Mouse (Mus musculus) cerebellum, postnatal 10 days (tissue): ENCODE measurements at regions not wholly inside any gene's neighbourhood (a gene's known extent, or its start where the extent isn't known, plus 50 kb on each side); places are given as distances from the start of the nearest gene placed in this dataset.
A peak's percentile ranks its signal among the peaks of the same experiment; 100 is the strongest.

Experiments
- DNase-seq, 2 experiments: peaks; one replicate each; pipeline ENCODE4 v3.0.0; 2021; ENCODE audit warnings: mixed read lengths in 2 of 2

DNA sequence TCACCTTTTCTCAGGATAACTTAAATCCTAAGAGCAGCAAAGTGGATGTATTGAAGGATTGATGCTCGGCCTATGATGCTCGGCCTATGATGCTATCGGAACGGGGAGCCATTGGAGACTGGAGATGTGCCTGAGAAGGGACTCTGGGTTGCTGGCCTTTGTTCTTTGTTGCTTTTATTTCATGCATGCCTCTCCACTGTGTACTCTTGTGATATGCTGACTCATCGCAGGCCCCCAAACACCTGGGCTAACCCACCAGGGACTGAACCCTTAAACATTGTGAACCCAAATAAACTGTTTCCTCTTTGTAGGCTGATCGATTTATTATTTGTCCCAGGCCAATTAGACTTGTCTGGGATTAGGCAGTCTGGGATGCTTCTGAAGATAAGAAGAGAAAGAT, 61.9 kb downstream of the Pdcl3 start:
- DNase-seq: no peak

DNA sequence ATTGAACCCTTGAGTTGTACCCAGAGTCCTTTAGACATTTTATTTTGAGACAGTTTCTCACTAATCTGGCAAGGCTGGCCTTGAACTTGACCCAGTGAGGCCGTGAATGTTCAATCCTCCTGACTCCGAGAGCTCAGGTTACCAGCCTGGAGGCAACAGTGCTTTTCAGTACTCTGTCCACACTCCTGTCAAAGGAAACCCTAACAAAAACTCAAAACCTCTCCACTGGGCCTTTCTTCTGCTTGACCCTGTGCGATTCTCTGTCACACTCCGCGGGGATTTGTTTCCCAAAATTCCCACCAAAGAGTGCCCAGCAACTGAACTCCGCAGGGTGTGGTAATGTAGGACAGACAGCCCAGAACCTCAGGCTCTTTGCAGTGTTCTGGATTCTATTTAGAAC, 71.9 kb downstream of the Pdcl3 start:
- no peak for DNase-seq

DNA sequence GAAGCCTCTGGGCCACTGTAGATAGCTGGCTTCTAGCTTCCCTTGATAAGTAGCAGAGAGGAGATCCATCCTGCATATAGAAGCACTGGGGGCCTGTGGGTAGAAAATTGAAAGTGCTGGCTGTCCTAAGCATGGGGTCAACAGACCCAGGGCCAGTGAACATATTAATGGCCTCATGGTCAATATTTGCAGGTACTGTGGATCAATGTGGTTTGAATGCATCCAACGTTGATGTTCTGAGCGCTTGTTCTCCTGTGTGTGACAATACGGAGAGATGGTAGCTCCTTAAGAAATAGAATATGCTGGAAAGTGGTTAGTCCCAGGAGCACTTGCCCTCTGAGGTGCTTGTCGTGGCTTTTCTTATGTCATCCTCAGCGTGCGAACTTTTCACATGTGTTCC, 77.1 kb downstream of the Pdcl3 start:
- no peak for DNase-seq

- DNase-seq: no peak
These were observed 78.4 kb downstream of the Pdcl3 start for GRCm38 (mm10) chr1:39063666-39064385.

DNA sequence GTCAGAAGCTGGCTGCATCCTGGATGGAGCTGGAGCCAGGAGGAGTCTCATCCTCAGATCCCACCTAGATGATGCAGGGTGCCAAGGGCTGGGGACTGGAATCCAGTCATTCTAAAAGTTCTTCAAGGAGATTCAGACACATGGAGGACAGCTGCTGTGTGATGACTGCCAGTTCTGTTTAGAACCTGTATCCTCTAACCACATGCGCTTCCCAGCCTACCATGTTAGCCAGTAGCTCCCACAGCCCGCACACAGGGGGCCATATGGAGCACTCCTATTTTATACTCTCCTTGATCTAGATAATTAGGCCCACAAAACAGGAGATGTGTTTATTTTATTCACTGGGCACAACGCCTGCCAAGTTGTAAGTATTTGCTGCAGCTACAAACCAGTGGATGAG, 79.4 kb downstream of the Pdcl3 start:
- no peak for DNase-seq

GRCm38 (mm10) chr1:39067901-39068300, 82.5 kb downstream of the Pdcl3 start:
- no peak for DNase-seq

- DNase-seq: no peak
These were observed 83.8 kb downstream of the Pdcl3 start for GRCm38 (mm10) chr1:39069086-39069655.

- DNase-seq: no peak
These were observed 84.3 kb downstream of the Pdcl3 start for GRCm38 (mm10) chr1:39069676-39070075.

DNA sequence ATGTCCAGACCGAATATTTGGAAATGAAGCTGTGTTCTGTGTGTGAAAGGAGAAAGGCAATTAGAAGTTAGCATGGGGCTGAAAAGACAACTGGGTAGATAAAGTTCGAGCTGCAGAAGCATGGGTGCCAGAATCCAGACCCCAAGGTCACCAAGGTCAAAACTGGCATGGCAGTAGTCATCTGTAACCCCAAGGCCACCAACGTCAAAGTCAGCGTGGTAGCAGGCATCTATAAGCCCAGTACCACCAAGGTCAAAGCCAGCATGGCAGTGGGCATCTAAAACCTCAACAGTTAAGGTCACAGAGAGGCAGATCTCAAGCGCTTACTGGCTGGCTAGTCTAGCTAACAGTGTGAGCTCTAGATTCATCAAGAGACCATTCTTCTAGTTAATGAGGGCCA, 90.6 kb downstream of the Pdcl3 start:
- no peak for DNase-seq

GRCm38 (mm10) chr1:39078584-39079315, 93.3 kb downstream of the Pdcl3 start:
- DNase-seq: no peak

GRCm38 (mm10) chr1:39083911-39084826, 98.8 kb downstream of the Pdcl3 start:
- no peak for DNase-seq

DNA sequence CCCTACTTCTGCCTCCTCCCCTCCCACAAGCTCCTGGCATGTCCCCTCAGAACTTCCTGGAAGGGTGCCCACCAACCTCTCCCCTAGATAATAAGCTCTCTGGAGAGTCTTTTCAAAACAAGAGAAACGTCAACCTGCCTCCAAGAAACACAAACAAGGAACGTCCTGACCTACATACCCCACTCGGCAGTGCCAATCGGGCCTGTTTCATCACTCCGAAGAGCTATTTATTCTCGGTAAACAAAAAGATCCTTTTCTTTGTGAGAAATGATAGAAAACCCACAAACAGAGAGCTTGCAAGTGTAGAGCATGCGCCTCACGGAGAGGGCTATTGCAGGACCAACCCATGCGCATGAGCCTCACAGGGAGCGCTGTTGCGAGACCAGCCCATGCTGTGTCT, 100.9 kb downstream of the Pdcl3 start:
- DNase-seq: peak; percentile 47 to 64

DNA sequence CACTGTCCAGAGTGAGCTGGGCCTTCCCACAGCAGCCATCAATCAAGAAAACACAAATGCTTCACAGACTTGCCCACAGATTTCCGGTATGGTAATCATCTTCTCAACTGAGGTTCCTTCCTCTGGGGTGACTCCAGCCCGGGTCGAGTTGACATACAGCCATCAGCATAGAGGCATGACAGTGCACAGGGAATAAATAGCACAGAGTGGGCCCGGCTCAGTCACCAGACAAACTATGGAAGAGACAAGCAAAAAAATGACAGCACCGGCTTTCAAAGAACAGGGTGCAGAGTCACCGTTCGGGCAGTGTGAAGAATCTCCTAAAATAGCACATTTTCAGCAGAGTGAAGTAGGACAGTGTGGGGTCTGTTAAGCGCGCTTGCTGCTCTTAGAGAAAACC, 103.7 kb upstream of the Npas2 start:
- no peak for DNase-seq

GRCm38 (mm10) chr1:39091121-39091520, 102.4 kb upstream of the Npas2 start:
- DNase-seq: no peak

GRCm38 (mm10) chr1:39091638-39092037, 101.9 kb upstream of the Npas2 start:
- no peak for DNase-seq

DNA sequence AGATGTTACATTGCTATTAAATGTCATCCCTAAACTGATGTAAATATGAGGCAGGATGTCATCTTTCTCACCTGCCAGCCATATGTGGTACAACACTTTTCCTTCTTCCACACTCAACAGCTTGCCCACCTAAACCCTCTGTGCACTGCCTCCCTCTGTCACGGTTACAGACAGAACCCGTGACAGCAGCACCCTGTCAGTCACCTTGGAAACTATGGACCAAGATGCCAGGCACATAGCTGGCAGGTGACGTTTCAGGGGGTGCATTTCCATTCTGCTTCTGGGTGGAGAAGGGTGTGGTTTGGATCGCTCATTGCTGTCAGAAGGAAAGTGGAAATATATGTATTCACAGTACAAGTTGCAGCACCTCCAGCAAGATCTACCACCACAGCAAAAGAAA, 100.2 kb upstream of the Npas2 start:
- DNase-seq: no peak

- DNase-seq: no peak
These were observed 99.5 kb upstream of the Npas2 start for GRCm38 (mm10) chr1:39094001-39094400.

DNA sequence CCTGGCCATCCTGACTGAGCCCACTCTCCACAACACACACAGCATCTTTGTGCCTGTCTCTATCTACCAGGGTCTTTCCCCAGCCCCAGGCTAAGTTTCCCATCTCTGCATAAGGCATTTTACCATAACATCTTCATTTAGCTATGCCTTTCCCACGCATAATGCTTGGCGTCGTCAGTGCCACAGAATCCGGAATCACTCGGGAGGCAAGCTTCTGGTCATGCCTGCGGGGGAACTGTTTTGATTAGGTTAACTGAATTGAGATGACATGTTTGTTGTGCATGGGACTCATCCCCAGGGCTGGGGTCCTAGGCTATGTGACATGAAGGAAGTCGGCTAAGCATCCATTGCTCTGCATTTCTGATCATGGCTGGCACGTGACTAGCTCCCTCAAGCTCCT, 97.6 kb upstream of the Npas2 start:
- no peak for DNase-seq

- no peak for DNase-seq
These were observed 96.8 kb upstream of the Npas2 start for GRCm38 (mm10) chr1:39096726-39097125.

GRCm38 (mm10) chr1:39097499-39097898, 96.0 kb upstream of the Npas2 start:
- DNase-seq: no peak

- DNase-seq: no peak
These were observed 95.4 kb upstream of the Npas2 start for GRCm38 (mm10) chr1:39098154-39098553.

GRCm38 (mm10) chr1:39099246-39099645, 94.3 kb upstream of the Npas2 start:
- DNase-seq: no peak

GRCm38 (mm10) chr1:39100492-39100891, 93.0 kb upstream of the Npas2 start:
- no peak for DNase-seq
